Mouse (Mus musculus): ENCODE data around the gene Vgll4.

- TF ChIP-seq CTCF (IDR thresholded peaks at IDR 0.05; ENCODE audit: borderline replicate concordance, insufficient read depth, low read length) (no peak), POLR2A (IDR thresholded peaks at IDR 0.05; ENCODE audit: low read depth, low read length) (no peak)
Measured at GRCm38 (mm10) chr6:114932116-114932500, 37.7 kb downstream of the Vgll4 start.
